Mouse (Mus musculus) gastrocnemius, adult 8-10 months (tissue): ENCODE results near the gene Zfp384. TPM values are rescaled to one million over a fixed set of nuclear protein-coding genes. Genes with fewer than 3 reads are reported as not detected.
"Not testable (repeated sequence)": the region's sequence is repeated elsewhere in the genome, so short reads cannot be mapped to it uniquely, and the experiment has no call there.

Source experiments
- DNase-seq, 2 experiments: peaks; one replicate each; pipeline ENCODE4 v3.0.0; 2022; ENCODE audit warnings: low spot score in 2 of 2
- total RNA-seq, 4 experiments: library from RNA; stranded (reverse); gene quantifications; 2 replicates each; pipeline ENCODE4 v1.2.4; 2022

Gene Zfp384
- total RNA-seq, 4 experiments from 2014 or later: 24.3 to 29.7 (median 27.4) TPM

- DNase-seq: peak; percentile 57 to 75
These were observed 482 bp downstream of the Zfp384 start for GRCm38 (mm10) chr6:125009181-125010073.

DNA sequence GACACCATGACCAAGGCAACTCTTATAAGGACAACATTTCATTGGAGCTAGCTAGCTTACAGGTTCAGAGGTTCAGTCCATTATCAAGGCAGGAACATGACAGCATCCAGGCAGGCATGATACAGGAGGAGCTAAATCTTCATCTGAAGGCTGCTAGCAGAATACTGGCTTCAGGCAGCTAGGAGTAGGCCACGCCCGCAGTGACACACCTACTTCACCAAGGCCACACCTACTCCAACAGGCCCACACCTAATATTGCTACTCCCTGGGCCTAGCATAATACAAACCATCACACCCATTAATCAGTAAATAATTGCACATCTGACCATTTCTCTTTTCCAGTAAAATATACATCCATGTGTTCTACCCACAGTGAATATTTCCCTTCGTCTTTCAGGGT, 8.7 kb downstream of the Zfp384 start:
- DNase-seq: no peak

GRCm38 (mm10) chr6:125030532-125030931, 21.6 kb downstream of the Zfp384 start:
- not testable (repeated sequence) for DNase-seq

DNA sequence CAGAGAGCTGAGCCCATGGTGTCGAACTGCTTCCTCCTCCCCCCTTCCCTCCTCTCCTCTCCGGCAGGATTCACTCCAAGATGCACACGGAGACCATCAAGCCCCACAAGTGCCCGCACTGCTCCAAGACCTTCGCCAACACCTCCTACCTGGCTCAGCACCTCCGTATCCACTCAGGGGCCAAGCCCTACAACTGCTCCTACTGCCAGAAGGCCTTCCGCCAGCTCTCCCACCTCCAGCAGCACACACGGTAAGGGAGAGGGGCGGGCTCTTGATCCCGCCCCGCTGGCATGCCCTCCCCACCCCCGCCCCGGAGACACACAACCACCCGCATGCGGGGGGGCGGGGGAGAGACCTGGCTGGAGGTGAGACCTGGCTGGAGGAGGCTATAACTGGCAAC, 22.7 kb downstream of the Zfp384 start:
- no peak for DNase-seq

DNA sequence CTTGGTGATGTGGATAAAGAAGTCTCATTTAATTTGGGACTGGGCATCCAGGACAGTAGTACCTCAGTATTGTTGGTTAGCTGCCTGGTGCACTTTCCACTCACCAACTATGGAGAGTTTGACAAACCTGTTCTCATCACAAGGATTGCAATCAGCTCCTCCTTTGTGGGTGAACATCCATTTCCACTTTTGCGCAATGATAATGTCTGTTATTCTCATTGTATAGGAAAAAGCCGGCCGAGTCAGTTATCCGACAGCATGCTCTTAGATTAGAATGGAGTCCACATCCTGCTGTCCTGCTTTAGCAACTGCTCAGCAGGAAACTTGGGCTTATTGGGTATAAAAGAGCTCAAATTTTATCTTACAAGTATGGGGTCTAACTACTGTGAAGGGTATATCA, 29.7 kb downstream of the Zfp384 start:
- DNase-seq: no peak

DNA sequence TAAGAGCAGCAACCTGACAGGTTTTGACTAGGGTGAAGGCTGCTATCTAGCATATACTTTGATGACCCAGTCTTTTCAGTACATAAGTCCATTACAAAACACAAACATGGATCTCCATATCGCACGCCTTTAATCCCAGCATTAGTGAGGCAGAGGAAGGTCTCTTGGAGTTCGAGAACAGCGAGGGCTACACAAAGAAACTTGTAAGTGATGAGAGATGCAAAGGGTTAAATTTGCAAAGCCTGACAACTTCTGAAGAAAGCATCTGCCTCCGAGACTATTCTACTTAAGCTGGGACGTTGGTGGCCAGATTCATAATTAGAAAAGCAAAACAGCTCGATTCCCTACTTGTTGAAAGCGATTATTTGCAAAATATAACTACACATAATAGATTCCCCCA, 30.2 kb downstream of the Zfp384 start:
- no peak for DNase-seq

GRCm38 (mm10) chr6:125039533-125040153, 30.7 kb downstream of the Zfp384 start, which contains the start of gene Ing4:
Gene Ing4 (plus strand): TSS chr6:125039760.
- peak; percentile 74 to 86 for DNase-seq

GRCm38 (mm10) chr6:125040221-125040620, 31.3 kb downstream of the Zfp384 start:
- no peak for DNase-seq

- no peak for DNase-seq
These were observed 32.1 kb downstream of the Zfp384 start for GRCm38 (mm10) chr6:125041047-125041446.

DNA sequence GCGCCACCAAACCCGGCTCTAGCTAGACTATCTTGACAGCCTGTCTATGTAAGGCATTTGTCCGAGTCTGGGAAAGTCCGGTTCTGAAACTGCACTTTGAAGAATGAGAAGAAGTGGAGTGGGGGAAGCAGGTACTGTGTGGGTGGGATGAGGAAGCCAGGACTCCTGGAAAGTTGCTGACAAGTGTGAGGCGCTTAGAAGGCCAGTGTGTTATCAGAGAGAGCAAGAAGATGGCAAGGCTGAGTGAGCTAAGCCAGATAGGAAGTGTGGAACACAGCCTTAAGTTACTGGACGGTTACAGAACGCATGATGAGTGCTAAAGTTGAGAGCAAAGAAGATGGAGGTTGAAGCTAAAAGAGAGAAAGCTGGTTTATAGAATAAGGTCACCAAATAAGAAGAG, 33.1 kb downstream of the Zfp384 start:
- DNase-seq: no peak

DNA sequence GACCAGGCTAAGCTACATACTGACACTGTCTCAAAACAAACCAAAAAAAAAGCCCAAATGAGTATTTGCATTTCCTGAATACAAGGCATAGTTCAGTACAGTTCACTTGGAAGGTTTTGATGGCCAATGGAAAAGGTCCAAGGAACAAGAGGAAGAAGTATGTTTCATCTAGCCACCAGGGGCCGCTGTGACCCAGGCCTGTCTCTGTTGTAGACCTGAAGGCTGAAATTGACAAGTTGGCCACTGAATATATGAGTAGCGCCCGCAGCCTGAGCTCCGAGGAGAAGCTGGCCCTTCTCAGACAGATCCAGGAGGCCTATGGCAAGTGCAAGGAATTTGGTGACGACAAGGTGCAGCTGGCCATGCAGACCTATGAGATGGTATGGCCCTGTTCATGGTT, 37.7 kb downstream of the Zfp384 start:
- peak; percentile 52 to 63 for DNase-seq

DNA sequence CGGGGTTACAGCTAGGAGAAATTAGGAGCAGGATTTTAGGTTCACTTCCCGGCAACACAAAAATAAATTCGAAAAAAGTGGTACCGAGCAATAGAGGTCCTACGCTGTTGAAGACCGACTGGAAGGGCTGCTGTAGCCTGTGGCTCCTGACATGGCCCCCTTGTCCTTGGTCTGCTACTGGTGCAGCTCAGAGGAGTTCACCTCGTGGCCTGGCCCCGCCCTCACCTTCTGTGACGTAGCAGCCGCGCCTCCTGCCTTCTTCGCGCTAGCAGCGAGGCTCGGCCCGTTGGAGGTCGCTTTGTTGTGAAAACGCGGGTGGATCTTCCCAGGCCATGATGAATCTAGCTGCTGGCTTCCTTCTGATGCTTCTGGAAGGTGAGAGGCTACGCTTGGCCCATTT, 40.7 kb downstream of the Zfp384 start, which contains the start of gene Acrbp:
Acrbp (plus strand) TSS at position 12 of the 400 bp plus-strand sequence.
- no peak for DNase-seq

- DNase-seq: no peak
These were observed 42.3 kb downstream of the Zfp384 start for GRCm38 (mm10) chr6:125051237-125051636.

DNA sequence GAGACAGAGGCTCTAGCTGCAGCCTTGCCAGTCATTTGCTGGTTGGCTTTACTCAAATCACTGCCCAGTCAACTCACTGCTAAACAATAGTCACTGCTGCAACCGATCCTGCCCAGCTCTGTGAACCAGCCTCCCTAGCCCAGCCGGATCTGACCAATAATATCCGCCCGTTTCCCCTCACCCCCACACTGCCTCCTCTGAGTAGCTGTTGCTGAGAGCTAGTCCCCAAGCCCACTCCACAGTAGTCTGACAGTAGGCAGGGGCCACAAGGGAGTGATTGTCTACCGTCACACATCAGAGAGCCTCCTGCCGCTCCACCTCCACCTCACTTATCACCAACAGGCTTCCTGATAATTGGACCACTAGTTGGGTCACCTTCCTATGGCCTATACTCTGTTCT, 52.5 kb downstream of the Zfp384 start:
- DNase-seq: no peak

- no peak for DNase-seq
These were observed 53.6 kb downstream of the Zfp384 start for GRCm38 (mm10) chr6:125062511-125062910.

- no peak for DNase-seq
These were observed 55.0 kb downstream of the Zfp384 start for GRCm38 (mm10) chr6:125063906-125064305.

- not testable (repeated sequence) for DNase-seq
These were observed 56.3 kb downstream of the Zfp384 start for GRCm38 (mm10) chr6:125065223-125065622.

DNA sequence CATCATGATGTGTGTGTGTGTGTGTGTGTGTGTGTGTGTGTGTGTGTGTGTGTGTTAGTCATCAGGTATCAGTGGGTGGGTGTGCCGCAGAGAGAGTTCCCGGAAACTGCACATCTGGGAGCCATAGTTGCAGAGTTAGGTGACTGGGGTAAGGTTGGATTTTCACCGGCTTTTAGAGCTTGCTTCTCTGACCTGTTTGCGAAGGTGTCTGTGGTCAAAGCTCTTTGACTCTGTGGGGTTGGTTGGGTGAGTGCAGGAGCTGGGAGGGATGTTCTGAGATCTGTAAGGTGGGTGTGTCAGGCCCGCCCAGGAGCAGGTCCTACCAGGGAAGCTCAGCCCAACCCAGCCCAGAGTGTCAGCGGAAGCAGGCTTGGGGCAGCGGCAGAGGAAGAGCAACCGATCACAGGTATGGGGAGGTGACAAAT, 58.6 kb downstream of the Zfp384 start, which contains the start of gene Lpar5:
Lpar5 (plus strand) TSS at position 350 of the 425 bp plus-strand sequence.
- DNase-seq: no peak

DNA sequence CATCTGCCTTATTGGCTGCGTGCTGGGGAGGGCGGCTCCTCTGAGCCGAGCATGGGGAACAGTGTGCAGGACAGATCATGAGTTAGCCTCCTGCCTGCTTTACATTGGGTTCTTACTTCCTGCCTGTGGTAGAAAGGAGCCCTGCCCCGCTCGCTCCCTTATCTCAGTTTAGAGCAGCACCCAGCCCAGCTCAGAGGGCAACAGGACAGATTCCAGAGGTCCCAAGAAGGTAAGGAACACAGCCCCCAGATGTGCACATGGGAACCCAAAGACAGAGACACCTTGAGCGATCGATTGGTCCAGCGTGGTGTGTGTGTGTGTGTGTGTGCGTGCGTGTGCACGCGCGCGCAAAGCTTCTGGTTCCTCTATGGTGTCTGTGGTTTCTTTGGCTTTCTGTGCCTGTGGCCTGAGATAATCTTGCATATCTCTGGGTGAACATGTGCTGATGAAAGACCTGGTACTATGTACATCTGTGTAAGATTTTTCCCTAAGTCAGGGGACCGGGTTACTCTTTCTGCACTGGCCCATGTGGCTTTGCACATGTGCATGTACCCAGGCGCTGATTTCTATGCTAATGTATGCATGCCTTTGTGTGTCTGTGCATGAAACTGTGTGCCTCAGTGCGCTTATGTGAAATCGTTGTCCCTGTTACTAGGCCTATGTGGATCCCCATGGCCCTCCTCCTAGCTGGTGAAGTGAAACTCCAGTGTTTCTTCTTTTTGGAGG, 62.4 kb downstream of the Zfp384 start:
- no peak for DNase-seq

DNA sequence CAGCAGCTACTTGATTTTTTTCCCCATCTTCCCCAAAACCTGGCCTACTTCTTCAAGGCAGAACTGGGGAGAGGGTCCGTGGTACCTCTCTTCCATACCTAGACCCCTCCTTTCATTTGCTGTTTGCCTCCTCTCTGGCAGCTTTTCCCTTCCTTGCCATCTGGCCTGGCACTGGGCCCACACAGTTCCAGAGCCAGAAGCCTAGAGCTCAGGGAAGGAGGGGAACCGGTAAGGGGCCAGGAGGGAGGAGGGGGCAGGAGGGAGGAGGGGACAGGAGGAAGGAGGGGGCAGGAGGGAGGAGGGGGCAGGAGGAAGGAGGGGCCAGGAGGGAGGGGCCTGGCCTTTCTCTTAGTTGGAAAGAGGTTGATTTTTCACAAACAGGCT, 62.9 kb downstream of the Zfp384 start:
- no peak for DNase-seq

GRCm38 (mm10) chr6:125073825-125074224, 64.9 kb downstream of the Zfp384 start:
- DNase-seq: no peak

DNA sequence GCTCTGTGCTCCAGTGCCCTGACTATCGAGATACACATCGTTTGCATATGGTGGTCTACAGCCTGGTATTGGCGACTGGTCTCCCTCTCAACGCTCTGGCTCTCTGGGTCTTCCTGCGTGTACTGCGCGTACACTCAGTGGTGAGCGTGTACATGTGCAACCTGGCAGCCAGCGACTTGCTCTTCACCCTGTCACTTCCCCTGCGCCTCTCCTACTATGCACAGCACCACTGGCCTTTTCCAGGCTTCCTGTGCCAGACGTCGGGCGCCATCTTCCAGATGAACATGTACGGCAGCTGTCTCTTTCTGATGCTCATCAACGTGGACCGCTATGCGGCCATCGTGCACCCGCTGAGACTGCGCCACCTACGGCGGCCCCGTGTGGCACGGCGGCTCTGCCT, 72.4 kb downstream of the Zfp384 start:
- no peak for DNase-seq
